Mouse (Mus musculus): Measurements from ENCODE around the gene Ppp1r1b. TPM values are rescaled to one million over a fixed set of nuclear protein-coding genes. Genes with fewer than 3 reads are reported as not detected.

Gene Ppp1r1b
- polyA plus RNA-seq, 1 experiment from 2014 or later = 0.18 TPM

DNA sequence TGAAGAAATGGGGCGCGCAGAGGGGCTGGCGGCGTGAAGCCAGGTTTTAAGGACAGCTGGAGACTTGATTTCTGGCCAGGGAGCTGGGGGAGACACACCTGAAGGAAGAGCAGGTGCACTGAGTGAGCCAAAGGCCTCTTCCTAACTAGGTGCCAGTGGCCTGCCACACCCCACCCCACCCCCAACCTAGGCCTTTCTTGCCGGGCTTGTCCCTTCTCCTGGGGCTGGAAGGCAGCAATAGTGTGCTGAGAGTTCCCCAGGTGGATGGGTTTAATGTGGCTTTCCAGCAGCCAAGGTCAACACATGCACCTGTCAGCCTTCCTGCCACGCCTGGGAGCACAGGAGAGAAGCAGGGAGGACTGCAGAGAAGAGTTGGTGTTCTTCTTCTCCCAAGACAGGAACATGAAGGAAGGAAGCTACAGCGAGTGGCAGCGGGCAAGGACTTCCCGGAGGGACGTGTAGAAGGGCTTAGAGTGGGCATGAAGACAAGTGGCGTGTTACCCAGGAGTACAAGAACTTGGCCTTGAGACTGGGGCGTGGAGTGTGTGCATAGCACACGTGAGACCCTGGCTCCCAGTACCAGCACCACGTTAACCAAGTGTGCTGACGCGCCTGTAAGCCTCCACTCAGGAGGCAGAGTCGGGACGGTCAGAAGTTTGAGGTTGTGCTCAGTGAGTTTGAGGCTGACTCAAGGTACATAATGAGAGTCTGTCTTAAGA, 4.2 kb downstream of the Ppp1r1b start:
- Histone ChIP-seq H3K4me1 (replicated peaks) (peaks cover 40% of the 10 kb centered on the region), H3K4me3 (replicated peaks) (no peak overlapping the region), H3K36me3 (no peaks in the 10 kb centered on the region), H3K9ac (replicated peaks) (no peak overlapping the region), H3K27me3 (peaks cover 75% of the 10 kb centered on the region), H3K4me2 (no peak overlapping the region), H3K27ac (no peak overlapping the region), H3K9me3 (no peaks in the 10 kb centered on the region)
- no peak for ATAC-seq (ENCODE audit: insufficient number of reproducible peaks, insufficient read depth, low FRiP score, low TSS enrichment, low read depth)
- 75% methylated on average over 18 of the region's 18 CpGs for WGBS

DNA sequence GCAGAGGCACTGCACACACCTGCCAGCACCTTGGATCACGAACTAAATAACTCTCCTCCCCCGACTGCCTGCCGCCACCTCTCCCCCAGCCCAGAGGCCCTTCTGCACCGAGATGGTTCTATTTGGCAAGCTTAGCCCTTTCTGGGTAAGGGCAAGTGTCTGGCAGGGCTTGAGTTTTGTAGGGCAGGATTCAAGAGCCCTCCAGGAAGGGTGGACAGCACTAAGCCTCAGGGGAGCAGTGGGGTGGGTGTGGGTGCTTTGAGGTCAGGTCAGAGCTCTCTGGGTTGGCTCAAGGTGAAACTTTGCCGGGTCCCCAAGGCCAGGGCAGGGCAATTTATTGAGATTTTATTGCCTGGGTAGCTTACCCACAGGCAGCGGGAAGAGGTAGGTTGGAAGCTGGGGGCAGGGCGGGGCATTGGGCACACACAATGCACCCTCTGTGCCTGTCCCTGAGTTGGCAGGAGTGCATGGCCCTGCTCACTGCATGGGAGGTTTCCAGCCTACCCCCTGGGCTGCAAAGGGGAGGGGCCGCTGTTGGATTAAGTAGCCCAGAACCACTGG, 5.5 kb downstream of the Ppp1r1b start:
- H3K27ac ChIP-seq = no peak overlapping the region

DNA sequence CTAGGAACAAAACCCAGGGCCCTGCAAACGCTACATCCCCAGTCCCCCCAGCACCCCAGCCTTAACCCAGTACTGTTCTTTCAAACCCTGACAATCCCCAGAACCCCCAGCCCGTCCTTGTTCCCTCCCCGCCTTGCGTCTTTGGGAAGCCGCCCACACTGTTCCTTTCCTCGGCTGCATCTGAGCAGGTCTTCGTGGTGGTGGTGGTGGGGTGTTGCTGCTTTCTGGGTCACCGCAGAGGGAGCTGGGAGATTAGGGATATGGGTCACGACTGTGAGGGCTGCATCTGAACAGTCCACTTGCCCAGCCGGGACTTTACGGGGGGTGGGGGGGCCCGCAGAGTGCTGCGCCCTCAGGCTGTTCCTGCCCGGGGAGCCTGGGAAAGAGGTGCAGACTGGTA, 6.2 kb downstream of the Ppp1r1b start:
- H3K4me1 ChIP-seq (replicated peaks) = peaks cover 35% of the 10 kb centered on the region
- H3K4me2 ChIP-seq = no peak overlapping the region
- no peaks in the 10 kb centered on the region for H3K36me3 ChIP-seq
- H3K27ac ChIP-seq = no peak overlapping the region
- no peaks in the 10 kb centered on the region for H3K9me3 ChIP-seq
- peaks cover 55% of the 10 kb centered on the region for H3K27me3 ChIP-seq
- 62% methylated on average over 14 of the region's 14 CpGs for WGBS
- H3K4me3 ChIP-seq (replicated peaks) = no peak overlapping the region
- no peak overlapping the region for H3K9ac ChIP-seq (replicated peaks)
- ATAC-seq (ENCODE audit: insufficient number of reproducible peaks, insufficient read depth, low FRiP score, low TSS enrichment, low read depth) = no peak

More for the DNA sequence above, 5.5 kb downstream of the Ppp1r1b start:
- Histone ChIP-seq H3K36me3 (no peaks in the 10 kb centered on the region), H3K27me3 (peaks cover 62% of the 10 kb centered on the region), H3K4me1 (replicated peaks) (peaks cover 32% of the 10 kb centered on the region), H3K4me3 (replicated peaks) (no peak overlapping the region), H3K4me2 (no peak overlapping the region), H3K9ac (replicated peaks) (no peak overlapping the region), H3K9me3 (no peaks in the 10 kb centered on the region)
- ATAC-seq (ENCODE audit: insufficient number of reproducible peaks, insufficient read depth, low FRiP score, low TSS enrichment, low read depth) = no peak
- WGBS = 33% methylated on average over 8 of the region's 8 CpGs

DNA sequence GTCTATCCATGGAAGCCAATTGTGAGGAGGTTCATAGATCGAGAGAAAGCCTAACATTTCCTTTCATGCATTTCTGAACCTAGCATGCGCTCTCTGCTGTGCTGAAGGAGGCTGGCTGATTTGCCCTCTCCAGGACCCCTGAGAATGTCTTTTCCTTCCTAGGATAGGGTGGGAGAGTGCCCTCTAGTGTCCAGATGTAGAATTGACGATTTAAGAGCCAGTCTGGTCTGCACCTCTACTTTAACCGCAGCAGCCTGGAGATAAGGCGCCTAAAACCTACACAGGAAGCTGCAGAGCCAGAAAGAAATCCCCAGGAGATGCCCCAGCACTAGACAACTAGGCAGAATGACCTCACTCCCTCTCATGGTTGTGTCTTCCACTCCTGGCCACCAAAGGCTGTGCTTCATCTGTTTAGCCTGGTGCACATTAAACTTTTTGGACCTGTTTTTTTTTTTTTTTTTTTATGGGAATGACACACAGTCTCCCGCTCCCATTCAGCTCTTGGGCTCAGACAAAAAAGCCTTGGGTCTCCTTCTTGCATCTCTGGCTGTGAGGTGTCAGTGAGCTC, 7.6 kb downstream of the Ppp1r1b start:
- Histone ChIP-seq H3K27me3 (peaks cover 41% of the 10 kb centered on the region), H3K4me1 (replicated peaks) (peaks cover 42% of the 10 kb centered on the region), H3K27ac (no peak overlapping the region), H3K4me3 (replicated peaks) (no peak overlapping the region), H3K4me2 (no peak overlapping the region), H3K9me3 (no peaks in the 10 kb centered on the region), H3K9ac (replicated peaks) (no peak overlapping the region), H3K36me3 (no peaks in the 10 kb centered on the region)
- ATAC-seq (ENCODE audit: insufficient number of reproducible peaks, insufficient read depth, low FRiP score, low TSS enrichment, low read depth) = no peak
- 7% methylated on average over 6 of the region's 6 CpGs for WGBS

GRCm38 (mm10) chr11:98356625-98357394, 8.6 kb downstream of the Ppp1r1b start:
- WGBS = 81% methylated on average over 7 of the region's 7 CpGs
- Histone ChIP-seq H3K9me3 (no peaks in the 10 kb centered on the region), H3K4me1 (replicated peaks) (peaks cover 42% of the 10 kb centered on the region), H3K27ac (no peak overlapping the region), H3K36me3 (no peaks in the 10 kb centered on the region), H3K27me3 (peaks cover 32% of the 10 kb centered on the region), H3K9ac (replicated peaks) (no peak overlapping the region), H3K4me2 (peak overlapping the region; percentile 81; the same call in 1 of the 2 replicates), H3K4me3 (replicated peaks) (no peak overlapping the region)
- ATAC-seq (ENCODE audit: insufficient number of reproducible peaks, insufficient read depth, low FRiP score, low TSS enrichment, low read depth) = no peak

DNA sequence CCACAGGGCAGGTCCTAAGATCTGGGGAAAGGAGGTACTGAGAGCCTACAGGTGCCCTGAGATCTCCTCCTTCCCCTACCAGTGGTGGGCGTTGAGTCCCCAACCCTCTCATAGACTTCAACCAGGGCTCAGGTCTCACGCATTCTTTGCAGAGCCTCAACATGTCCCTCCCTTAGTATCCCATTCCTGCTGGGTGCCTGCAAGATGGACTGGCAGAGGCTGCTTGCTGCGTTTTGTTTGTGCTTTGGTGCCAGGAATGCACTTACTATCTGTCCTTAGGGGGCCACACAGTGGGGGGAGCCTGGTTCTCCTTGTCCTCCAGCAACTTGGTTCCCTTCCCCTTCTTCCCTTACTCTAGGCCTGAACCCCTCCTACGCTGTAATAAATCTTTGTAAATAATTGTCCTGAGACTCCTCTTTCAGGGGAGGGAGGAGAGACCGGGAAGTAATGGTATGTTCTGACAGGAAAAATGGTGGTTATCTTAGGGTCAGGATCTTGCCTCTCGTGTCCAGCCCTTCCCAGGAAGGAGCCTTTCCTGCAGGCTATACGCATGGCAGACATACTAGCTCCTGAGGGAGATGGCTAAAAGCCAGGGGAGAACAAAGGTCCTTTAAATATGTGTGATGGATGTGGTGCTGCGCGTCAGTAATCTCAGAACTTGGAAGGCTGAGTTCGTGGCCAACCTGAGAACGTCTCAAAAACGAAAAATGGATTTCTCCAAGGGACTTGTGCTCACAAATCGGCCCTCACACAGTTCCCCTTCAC, 9.4 kb downstream of the Ppp1r1b start:
- Histone ChIP-seq H3K9ac (replicated peaks) (peak overlapping the region; percentile 74), H3K36me3 (no peaks in the 10 kb centered on the region), H3K27ac (peak overlapping the region; percentile 89), H3K4me3 (replicated peaks) (peak overlapping the region; percentile 74), H3K9me3 (no peaks in the 10 kb centered on the region), H3K4me1 (replicated peaks) (peaks cover 42% of the 10 kb centered on the region), H3K4me2 (peak overlapping the region; percentile 81), H3K27me3 (peaks cover 24% of the 10 kb centered on the region)
- no peak for ATAC-seq (ENCODE audit: insufficient number of reproducible peaks, insufficient read depth, low FRiP score, low TSS enrichment, low read depth)
- WGBS = 8% methylated on average over 13 of the region's 13 CpGs

DNA sequence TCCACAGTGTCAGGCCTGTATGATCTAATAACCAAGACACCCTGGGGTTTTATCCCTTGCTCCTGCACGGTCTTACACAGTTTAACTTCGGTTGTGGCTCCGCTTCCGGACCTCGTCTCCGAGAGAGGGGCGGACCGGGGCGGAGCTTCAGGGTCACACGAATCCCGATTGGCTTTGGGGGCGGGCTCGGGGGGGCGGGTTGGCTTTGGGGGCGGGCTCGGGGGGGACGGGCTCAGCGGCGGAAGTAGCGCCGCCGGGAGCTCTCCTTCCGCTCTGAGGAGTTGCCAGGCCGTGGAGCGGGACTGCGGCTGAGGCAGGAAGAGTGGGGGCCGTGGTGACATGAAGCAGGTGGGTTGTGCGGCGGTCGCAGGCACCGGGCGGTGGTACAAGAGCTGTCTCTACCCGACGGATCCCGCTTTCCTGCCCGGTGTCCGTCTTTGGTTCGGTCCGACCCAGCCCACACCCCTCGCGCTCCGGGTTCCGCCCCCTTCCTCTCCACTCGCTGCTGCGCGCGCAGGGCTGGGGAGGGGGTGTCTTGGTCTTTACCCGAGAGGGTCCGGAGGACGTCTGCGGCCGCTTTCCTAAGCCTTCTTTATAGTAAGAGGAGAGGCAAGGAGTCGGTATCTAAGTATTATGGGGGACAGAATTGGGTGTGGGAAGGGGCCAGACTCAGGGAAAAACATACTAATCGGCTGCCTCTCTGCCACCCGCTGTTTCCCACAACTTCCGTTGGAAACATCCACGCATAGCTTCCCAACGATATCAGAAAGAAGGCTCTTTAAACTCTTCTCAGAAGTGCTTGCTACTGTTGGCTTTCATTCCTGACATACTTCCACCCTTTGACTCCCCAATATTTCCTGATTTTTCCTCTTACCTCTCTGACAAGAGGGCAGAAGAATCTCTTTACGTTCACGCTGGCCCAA, 10.2 kb downstream of the Ppp1r1b start, which contains the start of gene Stard3:
Gene Stard3, plus strand, starts transcription at position 208 of the 923 bp plus-strand sequence.
- ATAC-seq (ENCODE audit: insufficient number of reproducible peaks, insufficient read depth, low FRiP score, low TSS enrichment, low read depth) = peak; percentile 79
- peaks cover 42% of the 10 kb centered on the region for H3K4me1 ChIP-seq (replicated peaks)
- under 1% methylated on average over 60 of the region's 60 CpGs for WGBS

DNA sequence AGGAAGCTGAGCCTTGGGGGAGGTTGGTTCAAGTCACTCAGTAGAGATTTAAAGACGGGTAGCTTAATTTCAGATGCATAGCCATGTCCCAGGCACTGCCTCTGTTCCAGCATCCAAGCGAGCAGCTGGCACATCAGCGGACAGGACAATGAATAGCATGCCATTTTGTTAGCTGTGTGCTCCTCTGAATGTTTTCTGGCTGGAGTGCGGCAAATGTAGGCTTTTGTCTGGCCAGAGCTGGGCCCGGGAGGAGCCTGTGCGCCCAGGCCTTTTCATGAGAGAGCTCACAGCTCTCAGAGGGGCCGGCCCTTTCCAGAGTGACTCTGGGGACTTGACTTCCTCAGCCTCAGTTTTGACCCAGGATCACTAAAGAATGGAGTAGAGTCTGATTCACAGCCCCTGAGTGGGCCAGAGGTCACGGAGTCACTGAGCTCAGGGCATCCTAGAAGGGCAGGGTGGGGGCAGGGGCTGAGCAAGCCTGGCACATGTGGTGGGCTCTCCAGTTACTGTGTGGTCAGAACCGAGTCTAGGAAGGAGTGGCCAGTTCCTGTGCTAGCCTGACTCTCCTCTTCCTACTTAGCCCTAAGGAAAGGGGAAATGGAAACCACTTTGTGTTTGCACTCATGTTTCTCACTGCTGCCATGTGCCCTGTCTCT, 12.8 kb downstream of the Ppp1r1b start:
- no peak overlapping the region for H3K9ac ChIP-seq (replicated peaks)
- no peaks in the 10 kb centered on the region for H3K27me3 ChIP-seq
- peaks cover 25% of the 10 kb centered on the region for H3K4me1 ChIP-seq (replicated peaks)
- peaks cover 5% of the 10 kb centered on the region; the same call in 1 of the 2 replicates for H3K36me3 ChIP-seq
- no peak overlapping the region for H3K27ac ChIP-seq
- H3K9me3 ChIP-seq = no peaks in the 10 kb centered on the region
- no peak for ATAC-seq (ENCODE audit: insufficient number of reproducible peaks, insufficient read depth, low FRiP score, low TSS enrichment, low read depth)
- no peak overlapping the region for H3K4me3 ChIP-seq (replicated peaks)
- no peak overlapping the region for H3K4me2 ChIP-seq
- WGBS = 79% methylated on average over 9 of the region's 9 CpGs

More for the DNA sequence above, 10.2 kb downstream of the Ppp1r1b start, which contains the start of gene Stard3:
- Histone ChIP-seq H3K27ac (peak within 1 kb of the TSS; percentile 89), H3K27me3 (peaks cover 15% of the 10 kb centered on the region), H3K9ac (replicated peaks) (peak within 1 kb of the TSS; percentile 74), H3K4me3 (replicated peaks) (peak within 1 kb of the TSS; percentile 74), H3K9me3 (no peaks in the 10 kb centered on the region), H3K4me2 (peak within 1 kb of the TSS; percentile 81), H3K36me3 (no peaks in the 10 kb centered on the region)

GRCm38 (mm10) chr11:98363817-98364216, 15.6 kb downstream of the Ppp1r1b start:
- Histone ChIP-seq H3K4me1 (replicated peaks) (peaks cover 14% of the 10 kb centered on the region), H3K4me2 (no peak overlapping the region), H3K36me3 (peaks cover 5% of the 10 kb centered on the region; the same call in 1 of the 2 replicates), H3K9ac (replicated peaks) (no peak overlapping the region), H3K27ac (no peak overlapping the region), H3K4me3 (replicated peaks) (no peak overlapping the region), H3K9me3 (no peaks in the 10 kb centered on the region), H3K27me3 (no peaks in the 10 kb centered on the region)
- WGBS = 84% methylated on average over 5 of the region's 5 CpGs
- ATAC-seq (ENCODE audit: insufficient number of reproducible peaks, insufficient read depth, low FRiP score, low TSS enrichment, low read depth) = no peak
